Mouse (Mus musculus): Measurements from ENCODE around the gene Matk. TPM values are rescaled to one million over a fixed set of nuclear protein-coding genes. Genes with fewer than 3 reads are reported as not detected.

The Matk gene
- total and polyA plus RNA-seq, 2 experiments, result 0.43 to 0.65 TPM

DNA sequence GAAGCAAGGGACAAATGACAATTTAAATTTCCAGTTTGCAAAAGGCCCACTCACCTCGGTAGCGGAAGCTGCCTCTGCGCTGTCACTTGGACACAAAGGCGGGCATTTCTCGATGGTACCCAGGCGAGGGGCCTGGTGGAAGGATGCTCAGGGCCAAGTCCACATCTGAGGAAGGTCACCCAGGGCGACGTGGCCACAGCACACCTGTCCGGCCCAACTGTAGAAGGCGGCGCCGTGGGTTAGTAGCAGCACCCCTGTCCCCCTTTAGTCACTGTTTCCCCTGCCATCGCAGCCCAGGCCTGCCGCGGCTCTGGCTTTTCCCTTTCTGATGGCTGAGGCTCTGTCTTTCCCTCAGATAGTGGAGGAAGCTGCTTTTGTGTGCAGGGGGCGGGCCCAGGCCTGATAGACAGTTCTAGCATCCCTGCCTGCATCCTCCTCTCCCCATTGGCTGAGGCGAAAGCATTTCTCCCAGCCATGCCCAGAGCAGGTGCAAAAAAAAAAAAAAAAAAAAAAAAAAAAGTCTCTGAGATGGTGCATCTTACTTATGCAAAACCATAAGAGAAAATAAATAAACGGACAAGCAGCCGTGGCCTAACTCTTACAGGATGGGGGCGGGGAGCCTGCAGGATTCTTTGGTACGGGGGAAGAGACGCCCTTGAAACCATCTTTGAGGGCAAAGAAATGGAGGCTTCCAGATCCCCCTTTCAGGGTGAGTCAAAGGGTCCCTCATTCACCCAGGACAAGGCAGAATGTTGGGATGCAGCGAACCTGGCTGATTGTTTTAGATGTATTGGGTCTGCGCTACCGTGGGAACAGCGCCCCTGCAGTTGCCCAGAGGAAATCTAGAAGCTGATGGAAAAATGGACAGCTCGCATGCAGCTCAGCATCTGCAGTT is 22.1 kb upstream of the Matk start, which contains the start of gene Atcay:
Gene Atcay (minus strand): TSS at position 396 of the 895 bp plus-strand sequence.
- peaks cover 13% of the 10 kb centered on the region for H3K4me1 ChIP-seq (ENCODE audit: control insufficient read depth, insufficient read depth, low read length)
- H3K4me3 ChIP-seq (ENCODE audit: insufficient read depth, low read depth, low read length), result no peak within 1 kb of the TSS
- H3K79me2 ChIP-seq (ENCODE audit: control insufficient read depth, insufficient read depth, low read length), result no peaks in the 10 kb centered on the region
- no peak for DNase-seq (ENCODE audit: extremely low read depth, low read depth, low spot score)
- H3K27me3 ChIP-seq (ENCODE audit: control insufficient read depth, insufficient read depth, low read length), result peaks cover 4% of the 10 kb centered on the region; the same call in 1 of the 2 replicates
- H3K27ac ChIP-seq (replicated peaks; ENCODE audit: insufficient read depth, low read depth, low read length), result no peak within 1 kb of the TSS
- no peak for TF ChIP-seq POLR2A (IDR thresholded peaks at IDR 0.05; ENCODE audit: extremely low read depth, insufficient read depth, low read length)
- peak; percentile 62 for TF ChIP-seq CTCF (IDR thresholded peaks at IDR 0.05; ENCODE audit: low read depth, low read length)
- H3K9ac ChIP-seq (ENCODE audit: low read depth, low read length), result no peak within 1 kb of the TSS
- no peaks in the 10 kb centered on the region for H3K36me3 ChIP-seq (ENCODE audit: control insufficient read depth, insufficient read depth, low read length)
- 19% methylated on average over 27 of the region's 27 CpGs for WGBS

DNA sequence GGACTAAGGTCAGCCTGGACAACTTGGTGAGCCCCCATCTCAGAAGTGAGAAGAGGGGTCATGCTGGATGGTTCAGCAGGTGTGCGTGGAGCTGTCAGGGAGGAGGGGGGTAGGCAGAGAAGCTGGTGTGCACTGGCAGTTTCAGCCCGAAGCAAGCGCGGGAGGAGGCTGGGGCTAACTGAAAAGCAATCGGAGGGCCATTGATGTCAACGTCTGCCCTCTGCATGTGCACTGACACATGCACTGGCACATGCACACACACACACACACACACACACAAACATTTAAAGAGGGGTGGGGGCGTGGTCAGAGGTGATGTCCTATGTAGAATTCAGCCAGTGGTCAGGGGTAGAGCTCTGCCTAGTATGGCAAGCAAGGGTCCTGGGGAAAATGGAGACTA is 21.3 kb upstream of the Matk start:
- peaks cover 4% of the 10 kb centered on the region; the same call in 1 of the 2 replicates for H3K27me3 ChIP-seq (ENCODE audit: control insufficient read depth, insufficient read depth, low read length)
- no peaks in the 10 kb centered on the region for H3K79me2 ChIP-seq (ENCODE audit: control insufficient read depth, insufficient read depth, low read length)
- no peak overlapping the region for H3K27ac ChIP-seq (replicated peaks; ENCODE audit: insufficient read depth, low read depth, low read length)

DNA sequence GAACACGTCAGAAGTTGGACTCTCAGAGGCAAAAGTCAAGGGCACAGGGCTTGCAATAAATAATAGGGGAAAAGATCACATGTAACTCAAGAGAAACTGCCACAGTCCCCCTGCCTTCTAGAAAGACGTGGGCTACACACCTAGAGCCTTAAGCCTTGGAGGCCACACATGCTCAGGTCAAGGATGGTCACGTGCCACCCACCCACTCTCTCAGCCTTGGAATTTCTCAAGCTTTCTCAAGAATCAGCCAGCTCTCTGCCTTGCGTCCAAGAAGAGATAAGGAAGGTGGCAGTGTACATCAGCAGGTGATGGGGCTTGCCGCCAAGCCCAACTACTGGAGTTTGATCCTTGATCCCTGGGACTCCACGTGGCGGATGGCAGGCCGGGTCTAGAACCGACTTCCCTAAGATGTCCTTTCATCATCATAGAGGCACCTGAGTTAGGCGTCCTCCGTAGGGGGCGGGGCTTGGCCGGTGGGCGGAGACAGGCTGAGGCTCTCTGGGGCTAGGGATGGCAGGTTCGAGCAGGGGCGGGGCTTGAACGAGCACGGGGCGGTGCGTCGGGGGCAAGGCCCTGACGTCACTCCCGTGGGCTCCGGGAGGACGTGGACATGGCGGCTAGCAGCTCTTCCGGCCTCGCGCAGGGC is 20.0 kb upstream of the Matk start, which contains the start of gene Zfr2:
Gene Zfr2 (plus strand): TSS at position 576 of the 646 bp plus-strand sequence.
- Histone ChIP-seq H3K27ac (replicated peaks; ENCODE audit: insufficient read depth, low read depth, low read length) (peak within 1 kb of the TSS; percentile 84), H3K4me1 (ENCODE audit: control insufficient read depth, insufficient read depth, low read length) (peaks cover 13% of the 10 kb centered on the region), H3K79me2 (ENCODE audit: control insufficient read depth, insufficient read depth, low read length) (no peaks in the 10 kb centered on the region), H3K36me3 (ENCODE audit: control insufficient read depth, insufficient read depth, low read length) (no peaks in the 10 kb centered on the region), H3K27me3 (ENCODE audit: control insufficient read depth, insufficient read depth, low read length) (peaks cover 4% of the 10 kb centered on the region; the same call in 1 of the 2 replicates), H3K4me3 (ENCODE audit: insufficient read depth, low read depth, low read length) (peak within 1 kb of the TSS; percentile 72), H3K9ac (ENCODE audit: low read depth, low read length) (peak within 1 kb of the TSS; percentile 85)
- TF ChIP-seq CTCF (IDR thresholded peaks at IDR 0.05; ENCODE audit: low read depth, low read length) (no peak), POLR2A (IDR thresholded peaks at IDR 0.05; ENCODE audit: extremely low read depth, insufficient read depth, low read length) (peak; percentile 74)
- peak; percentile 84 for DNase-seq (ENCODE audit: extremely low read depth, low read depth, low spot score)
- WGBS, result 5% methylated on average over 29 of the region's 29 CpGs

More for the DNA sequence above, 21.3 kb upstream of the Matk start:
- H3K36me3 ChIP-seq (ENCODE audit: control insufficient read depth, insufficient read depth, low read length), result no peaks in the 10 kb centered on the region
- DNase-seq (ENCODE audit: extremely low read depth, low read depth, low spot score), result no peak
- H3K4me3 ChIP-seq (ENCODE audit: insufficient read depth, low read depth, low read length), result no peak overlapping the region
- WGBS, result 62% methylated on average over 7 of the region's 7 CpGs
- no peak overlapping the region for H3K9ac ChIP-seq (ENCODE audit: low read depth, low read length)
- H3K4me1 ChIP-seq (ENCODE audit: control insufficient read depth, insufficient read depth, low read length), result peaks cover 13% of the 10 kb centered on the region
- TF ChIP-seq POLR2A (IDR thresholded peaks at IDR 0.05; ENCODE audit: extremely low read depth, insufficient read depth, low read length) (no peak), CTCF (IDR thresholded peaks at IDR 0.05; ENCODE audit: low read depth, low read length) (no peak)

DNA sequence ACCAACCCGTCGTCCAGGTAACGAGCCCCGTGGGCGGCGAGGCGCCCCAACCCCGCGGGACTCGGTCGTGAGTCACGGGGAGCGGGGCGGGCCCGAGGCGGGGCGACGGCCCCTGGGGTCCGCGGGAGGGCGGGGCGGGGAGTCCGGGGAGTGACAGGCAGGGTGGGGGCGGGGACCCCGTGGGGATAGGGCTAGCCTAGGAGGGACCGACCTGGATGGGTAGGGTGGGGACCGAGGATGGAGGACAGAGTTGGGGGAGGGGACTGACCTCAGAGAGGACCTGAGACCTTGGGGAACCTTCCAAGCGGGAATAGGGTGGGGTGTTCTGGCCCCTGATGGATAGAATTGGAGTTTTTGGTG is 19.5 kb upstream of the Matk start:
- H3K36me3 ChIP-seq (ENCODE audit: control insufficient read depth, insufficient read depth, low read length), result no peaks in the 10 kb centered on the region
- H3K27me3 ChIP-seq (ENCODE audit: control insufficient read depth, insufficient read depth, low read length), result peaks cover 4% of the 10 kb centered on the region; the same call in 1 of the 2 replicates
- DNase-seq (ENCODE audit: extremely low read depth, low read depth, low spot score), result no peak
- no peaks in the 10 kb centered on the region for H3K79me2 ChIP-seq (ENCODE audit: control insufficient read depth, insufficient read depth, low read length)
- WGBS, result 5% methylated on average over 12 of the region's 28 CpGs
- peaks cover 13% of the 10 kb centered on the region for H3K4me1 ChIP-seq (ENCODE audit: control insufficient read depth, insufficient read depth, low read length)
- H3K9ac ChIP-seq (ENCODE audit: low read depth, low read length), result peak overlapping the region; percentile 85
- peak overlapping the region; percentile 72 for H3K4me3 ChIP-seq (ENCODE audit: insufficient read depth, low read depth, low read length)
- TF ChIP-seq CTCF (IDR thresholded peaks at IDR 0.05; ENCODE audit: low read depth, low read length) (no peak), POLR2A (IDR thresholded peaks at IDR 0.05; ENCODE audit: extremely low read depth, insufficient read depth, low read length) (no peak)
- H3K27ac ChIP-seq (replicated peaks; ENCODE audit: insufficient read depth, low read depth, low read length), result peak overlapping the region; percentile 84

DNA sequence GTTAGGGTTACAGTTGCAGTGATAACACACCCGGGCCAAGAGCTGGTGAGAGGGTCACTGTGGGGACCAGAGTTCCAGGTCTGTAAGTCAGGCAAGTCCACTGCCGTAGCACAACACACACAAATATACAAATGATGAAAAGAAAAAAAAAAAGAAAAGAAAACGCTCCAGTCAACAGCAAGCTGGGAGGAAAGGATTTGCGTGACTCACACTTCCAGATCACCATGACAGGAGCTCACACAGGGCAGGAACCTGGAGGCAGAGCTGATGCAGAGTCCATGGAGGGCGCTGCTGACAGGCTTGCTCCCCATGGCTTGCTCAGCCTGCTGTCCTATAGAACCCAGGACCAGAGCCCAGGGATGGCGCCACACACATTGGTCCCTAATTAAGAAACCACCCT is 18.5 kb upstream of the Matk start:
- Histone ChIP-seq H3K4me3 (ENCODE audit: insufficient read depth, low read depth, low read length) (no peak overlapping the region), H3K27me3 (ENCODE audit: control insufficient read depth, insufficient read depth, low read length) (peaks cover 4% of the 10 kb centered on the region; the same call in 1 of the 2 replicates)

More for the DNA sequence above, 18.5 kb upstream of the Matk start:
- no peaks in the 10 kb centered on the region for H3K79me2 ChIP-seq (ENCODE audit: control insufficient read depth, insufficient read depth, low read length)
- no peak for TF ChIP-seq POLR2A (IDR thresholded peaks at IDR 0.05; ENCODE audit: extremely low read depth, insufficient read depth, low read length)
- no peak for TF ChIP-seq CTCF (IDR thresholded peaks at IDR 0.05; ENCODE audit: low read depth, low read length)
- WGBS, result 52% methylated on average over 6 of the region's 6 CpGs
- 0 out of 2 replicates have a peak overlapping the region, but pooled peaks have one; percentile 9 for H3K9ac ChIP-seq (ENCODE audit: low read depth, low read length)
- H3K4me1 ChIP-seq (ENCODE audit: control insufficient read depth, insufficient read depth, low read length), result peaks cover 13% of the 10 kb centered on the region
- H3K36me3 ChIP-seq (ENCODE audit: control insufficient read depth, insufficient read depth, low read length), result no peaks in the 10 kb centered on the region
- no peak for DNase-seq (ENCODE audit: extremely low read depth, low read depth, low spot score)
- H3K27ac ChIP-seq (replicated peaks; ENCODE audit: insufficient read depth, low read depth, low read length), result peak overlapping the region; percentile 84
